Mouse (Mus musculus): ENCODE measurements around the gene Cmip.

GRCm38 (mm10) chr8:117227339-117227738, 29.5 kb upstream of the Cmip start:
- TF ChIP-seq CTCF (IDR thresholded peaks at IDR 0.05 in 2 of 3, conservative IDR thresholded peaks at IDR 0.05 in 1 of 3; ENCODE audit: control insufficient read depth in 1 of 3, insufficient read depth in 1 of 3, low read depth in 2 of 3, low read length in 3 of 3, poor library complexity in 1 of 3, severe bottlenecking in 1 of 3) (no peak), ZC3H11A (IDR thresholded peaks at IDR 0.05; ENCODE audit: low read depth, low read length) (no peak), JUND (IDR thresholded peaks at IDR 0.05; ENCODE audit: low read depth, low read length) (no peak), POLR2A (IDR thresholded peaks at IDR 0.05; ENCODE audit: control insufficient read depth in 1 of 2, insufficient read depth in 1 of 2, low read depth in 1 of 2, low read length in 2 of 2, poor library complexity in 1 of 2) (no peak), RAD21 (IDR thresholded peaks at IDR 0.05; ENCODE audit: low read depth, low read length) (no peak), CHD1 (IDR thresholded peaks at IDR 0.05; ENCODE audit: low read depth, low read length) (no peak), MAZ (IDR thresholded peaks at IDR 0.05; ENCODE audit: low read depth, low read length) (no peak), MAX (IDR thresholded peaks at IDR 0.05; ENCODE audit: low read length) (no peak), MAFK (IDR thresholded peaks at IDR 0.05; ENCODE audit: borderline replicate concordance, low read depth, low read length) (no peak), BHLHE40 (IDR thresholded peaks at IDR 0.05; ENCODE audit: borderline replicate concordance, low read depth, low read length) (no peak)

Data from MEL (cell line).